Mouse (Mus musculus): ENCODE measurements around the gene Cep70. TPM values are rescaled to one million over a fixed set of nuclear protein-coding genes. Genes with fewer than 3 reads are reported as not detected.

Gene Cep70
- total and polyA plus RNA-seq, 3 experiments = 7.3 to 7.6 TPM; not detected in 1

- Histone ChIP-seq H3K79me2 (ENCODE audit: control insufficient read depth, insufficient read depth, low read length, poor library complexity) (no peaks in the 10 kb centered on the region), H3K27me3 (ENCODE audit: control insufficient read depth in 1 of 2, insufficient read depth in 2 of 2, low read length in 2 of 2) (no peaks in the 10 kb centered on the region), H3K9ac (ENCODE audit: control insufficient read depth, low read depth, low read length, poor library complexity, severe bottlenecking) (no peak overlapping the region), H3K4me1 (ENCODE audit: control insufficient read depth in 1 of 2, insufficient read depth in 2 of 2, low read length in 2 of 2) (peaks cover 0 to 3% of the 10 kb centered on the region in 2 experiments; a peak in 1 of 4 replicates), H3K36me3 (ENCODE audit: control insufficient read depth in 1 of 2, insufficient read depth in 2 of 2, low read length in 2 of 2) (peaks cover 6 to 8% of the 10 kb centered on the region in 2 experiments), H3K27ac (ENCODE audit: control insufficient read depth, low read depth, low read length) (no peak overlapping the region), H3K4me3 (ENCODE audit: control insufficient read depth in 1 of 2, insufficient read depth in 1 of 2, low read depth in 2 of 2, low read length in 2 of 2) (no peak overlapping the region), H3K9me3 (replicated peaks; ENCODE audit: insufficient read depth, low read length) (no peaks in the 10 kb centered on the region)
- no peak for TF ChIP-seq POLR2A (IDR thresholded peaks at IDR 0.05; ENCODE audit: control insufficient read depth in 1 of 2, insufficient read depth in 1 of 2, low read depth in 1 of 2, low read length in 2 of 2, poor library complexity in 1 of 2)
- no peak for TF ChIP-seq MYB (IDR thresholded peaks at IDR 0.05; ENCODE audit: low read depth, low read length)
- no peak for TF ChIP-seq JUND (IDR thresholded peaks at IDR 0.05; ENCODE audit: low read depth, low read length)
- TF ChIP-seq E2F4 (IDR thresholded peaks at IDR 0.05; ENCODE audit: borderline replicate concordance, low read depth, low read length) = no peak
- DNase-seq (ENCODE audit: low read depth, low spot score) = no peak
Observed at GRCm38 (mm10) chr9:99258891-99259290, 15.7 kb downstream of the Cep70 start.

DNA sequence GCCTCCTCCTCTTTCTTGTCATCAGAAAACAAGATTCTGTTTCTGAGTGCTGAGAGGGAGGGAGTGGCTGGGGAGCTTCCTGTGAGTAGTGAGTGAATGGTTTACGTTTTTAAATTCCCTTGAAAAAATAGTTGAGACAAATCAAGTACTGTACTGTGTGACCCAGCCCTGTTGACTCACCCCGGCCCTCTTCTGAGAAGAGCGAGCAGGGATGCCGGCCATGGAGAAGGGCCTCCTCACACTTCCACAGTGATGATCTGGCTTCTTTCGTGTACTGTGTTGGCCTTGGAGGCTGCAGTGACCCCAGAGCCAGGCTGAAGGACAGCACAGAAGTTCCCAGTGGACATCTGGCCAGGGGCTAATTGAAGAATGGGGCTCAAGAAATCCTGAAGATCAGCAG is 61.1 kb downstream of the Cep70 start:
- H3K9me3 ChIP-seq (replicated peaks; ENCODE audit: insufficient read depth, low read length) = no peaks in the 10 kb centered on the region
- no peaks in the 10 kb centered on the region for H3K79me2 ChIP-seq (ENCODE audit: control insufficient read depth, insufficient read depth, low read length, poor library complexity)
- no peak overlapping the region for H3K4me3 ChIP-seq (ENCODE audit: control insufficient read depth in 1 of 2, insufficient read depth in 1 of 2, low read depth in 2 of 2, low read length in 2 of 2)
- no peak for TF ChIP-seq NRF1 (IDR thresholded peaks at IDR 0.05; ENCODE audit: insufficient read depth, low read depth, low read length, poor library complexity, severe bottlenecking)
- TF ChIP-seq TBP (IDR thresholded peaks at IDR 0.05; ENCODE audit: low read depth, low read length) = no peak
- TF ChIP-seq KAT2A (conservative IDR thresholded peaks at IDR 0.05; ENCODE audit: low read depth, low read length) = no peak
- no peak for TF ChIP-seq MAZ (IDR thresholded peaks at IDR 0.05; ENCODE audit: low read depth, low read length)
- TF ChIP-seq BHLHE40 (IDR thresholded peaks at IDR 0.05; ENCODE audit: borderline replicate concordance, low read depth, low read length) = no peak
- no peak for TF ChIP-seq CHD2 (IDR thresholded peaks at IDR 0.05; ENCODE audit: low read length)
- DNase-seq (ENCODE audit: low read depth, low spot score) = no peak
- H3K4me1 ChIP-seq (ENCODE audit: control insufficient read depth in 1 of 2, insufficient read depth in 2 of 2, low read length in 2 of 2) = no peaks in the 10 kb centered on the region
- H3K36me3 ChIP-seq (ENCODE audit: control insufficient read depth in 1 of 2, insufficient read depth in 2 of 2, low read length in 2 of 2) = peaks cover 0 to 2% of the 10 kb centered on the region in 2 experiments; a peak in 1 of 4 replicates
- no peak overlapping the region for H3K9ac ChIP-seq (ENCODE audit: control insufficient read depth, low read depth, low read length, poor library complexity, severe bottlenecking)
- H3K27me3 ChIP-seq (ENCODE audit: control insufficient read depth in 1 of 2, insufficient read depth in 2 of 2, low read length in 2 of 2) = no peaks in the 10 kb centered on the region
- H3K27ac ChIP-seq (ENCODE audit: control insufficient read depth, low read depth, low read length) = no peak overlapping the region

DNA sequence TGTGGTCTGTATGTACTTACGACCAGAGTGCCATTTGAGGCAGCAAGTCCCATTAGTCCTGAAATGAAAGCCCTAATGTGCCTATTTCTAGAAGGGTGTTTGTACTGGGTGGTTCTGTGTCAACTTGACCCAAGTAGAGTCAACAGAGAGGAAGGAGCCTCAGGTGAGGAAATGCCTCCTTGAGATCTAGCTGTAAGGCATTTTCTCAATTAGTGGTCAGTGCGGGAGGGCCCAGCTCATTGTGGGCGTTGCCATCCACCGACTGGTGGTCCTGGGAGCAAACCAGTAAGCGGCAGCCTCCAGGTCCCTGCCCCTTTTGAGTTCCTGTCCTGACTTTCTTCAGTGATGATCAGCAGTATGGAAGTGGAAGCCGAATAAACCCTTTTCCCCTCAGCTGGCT is 63.1 kb downstream of the Cep70 start:
- no peaks in the 10 kb centered on the region for H3K4me1 ChIP-seq (ENCODE audit: control insufficient read depth in 1 of 2, insufficient read depth in 2 of 2, low read length in 2 of 2)
- no peaks in the 10 kb centered on the region for H3K27me3 ChIP-seq (ENCODE audit: control insufficient read depth in 1 of 2, insufficient read depth in 2 of 2, low read length in 2 of 2)
- no peaks in the 10 kb centered on the region for H3K36me3 ChIP-seq (ENCODE audit: control insufficient read depth in 1 of 2, insufficient read depth in 2 of 2, low read length in 2 of 2)
- no peak for TF ChIP-seq CHD1 (IDR thresholded peaks at IDR 0.05; ENCODE audit: low read depth, low read length)
- TF ChIP-seq ZNF384 (IDR thresholded peaks at IDR 0.05; ENCODE audit: low read depth, low read length) = no peak
- TF ChIP-seq E2F4 (IDR thresholded peaks at IDR 0.05; ENCODE audit: borderline replicate concordance, low read depth, low read length) = no peak
- TF ChIP-seq MAFK (IDR thresholded peaks at IDR 0.05; ENCODE audit: borderline replicate concordance, low read depth, low read length) = no peak
- TF ChIP-seq ELF1 (IDR thresholded peaks at IDR 0.05; ENCODE audit: low read depth, low read length) = no peak
- no peak for TF ChIP-seq USF2 (IDR thresholded peaks at IDR 0.05; ENCODE audit: borderline replicate concordance in 1 of 2, insufficient read depth in 1 of 2, low read depth in 1 of 2, low read length in 2 of 2)
- TF ChIP-seq EP300 (IDR thresholded peaks at IDR 0.05; ENCODE audit: low read depth in 1 of 2, low read length in 2 of 2) = no peak
- no peak for TF ChIP-seq GABPA (IDR thresholded peaks at IDR 0.05; ENCODE audit: low read depth, low read length)
- TF ChIP-seq TCF12 (IDR thresholded peaks at IDR 0.05; ENCODE audit: low read depth, low read length) = no peak
- no peak for TF ChIP-seq HCFC1 (IDR thresholded peaks at IDR 0.05; ENCODE audit: low read depth, low read length)
- no peak for DNase-seq (ENCODE audit: low read depth, low spot score)
- H3K9me3 ChIP-seq (replicated peaks; ENCODE audit: insufficient read depth, low read length) = no peaks in the 10 kb centered on the region
- H3K4me3 ChIP-seq (ENCODE audit: control insufficient read depth in 1 of 2, insufficient read depth in 1 of 2, low read depth in 2 of 2, low read length in 2 of 2) = no peak overlapping the region
- no peaks in the 10 kb centered on the region for H3K79me2 ChIP-seq (ENCODE audit: control insufficient read depth, insufficient read depth, low read length, poor library complexity)
- no peak overlapping the region for H3K27ac ChIP-seq (ENCODE audit: control insufficient read depth, low read depth, low read length)
- H3K9ac ChIP-seq (ENCODE audit: control insufficient read depth, low read depth, low read length, poor library complexity, severe bottlenecking) = no peak overlapping the region
